ENCODE assay signal across 9 mouse cellular contexts in genomic region chr6:36808306-36809058, GRCm38 (mm10). TPM values are rescaled to one million over a fixed set of nuclear protein-coding genes. Genes with fewer than 3 reads are reported as not detected.
DNase-seq lines count a peak whose midpoint lies in the region; ATAC-seq and TF ChIP-seq lines count a peak whose summit lies in the region.
"Had no signal": no experiment of that assay in that cellular context is flagged by ENCODE, and none has a peak within 500 bp of the region (broad histone marks: within the 10 kb centered on the region; RNA-seq: fewer than 3 reads in every experiment).

No protein-coding gene starts in this region.

- no peak overlapping the region for H3K9ac ChIP-seq in heart, postnatal 0 days (replicated peaks; ENCODE audit: low read depth, low read length)
- peak overlapping the region; percentile 79 for H3K9ac ChIP-seq in hindbrain, embryonic 12.5 days
- H3K9ac ChIP-seq in midbrain, embryonic 15.5 days = peak overlapping the region; percentile 79

- WGBS in heart, postnatal 0 days = 76% methylated on average over 7 of the region's 7 CpGs
- WGBS in embryonic facial prominence, embryonic 10.5 days = 32% methylated on average over 7 of the region's 7 CpGs
- 20% methylated on average over 7 of the region's 7 CpGs for WGBS in hindbrain, embryonic 12.5 days
- 14% methylated on average over 7 of the region's 7 CpGs for WGBS in midbrain, embryonic 15.5 days

- no peak for TF ChIP-seq EP300 in heart, postnatal 0 days (IDR thresholded peaks at IDR 0.05; ENCODE audit: low read depth)

- H3K4me3 ChIP-seq in heart, postnatal 0 days (ENCODE audit: low read depth, low read length) = peak overlapping the region; percentile 62
- H3K4me3 ChIP-seq in embryonic facial prominence, embryonic 10.5 days = peak overlapping the region; percentile 77
- peak overlapping the region; percentile 54 for H3K4me3 ChIP-seq in hindbrain, embryonic 12.5 days
- H3K4me3 ChIP-seq in midbrain, embryonic 15.5 days = peak overlapping the region; percentile 86

- no peak overlapping the region for H3K27ac ChIP-seq in heart, postnatal 0 days (ENCODE audit: low read depth)
- peak overlapping the region; percentile 95 for H3K27ac ChIP-seq in embryonic facial prominence, embryonic 10.5 days (replicated peaks)
- peak overlapping the region; percentile 85; the same call in 1 of the 2 replicates for H3K27ac ChIP-seq in hindbrain, embryonic 12.5 days
- peak overlapping the region; percentile 91 for H3K27ac ChIP-seq in midbrain, embryonic 15.5 days

- peak overlapping the region; percentile 85 for H3K4me2 ChIP-seq in heart, postnatal 0 days (ENCODE audit: low read depth, low read length)
- H3K4me2 ChIP-seq in hindbrain, embryonic 12.5 days (replicated peaks) = peak overlapping the region; percentile 59
- H3K4me2 ChIP-seq in midbrain, embryonic 15.5 days = peak overlapping the region; percentile 68

- no peak for ATAC-seq in heart, postnatal 0 days (ENCODE audit: insufficient read depth, low read depth)
- ATAC-seq in hindbrain, embryonic 12.5 days (ENCODE audit: low FRiP score) = no peak
- ATAC-seq in midbrain, embryonic 15.5 days (replicated peaks) = no peak

- no peaks in the 10 kb centered on the region for H3K27me3 ChIP-seq in heart, postnatal 0 days (ENCODE audit: control insufficient read depth, insufficient read depth, low read length)
- no peaks in the 10 kb centered on the region for H3K27me3 ChIP-seq in embryonic facial prominence, embryonic 10.5 days (replicated peaks; ENCODE audit: low read depth, poor library complexity, severe bottlenecking)
- H3K27me3 ChIP-seq in hindbrain, embryonic 12.5 days = no peaks in the 10 kb centered on the region
- no peaks in the 10 kb centered on the region for H3K27me3 ChIP-seq in midbrain, embryonic 15.5 days (replicated peaks)

- no peak for TF ChIP-seq CTCF in heart, postnatal 0 days (IDR thresholded peaks at IDR 0.05; ENCODE audit: low read depth)

- H3K36me3 ChIP-seq in heart, postnatal 0 days (replicated peaks; ENCODE audit: control insufficient read depth, insufficient read depth, low read length) = no peaks in the 10 kb centered on the region
- H3K36me3 ChIP-seq in embryonic facial prominence, embryonic 10.5 days (replicated peaks) = peaks cover 35% of the 10 kb centered on the region
- H3K36me3 ChIP-seq in hindbrain, embryonic 12.5 days = no peaks in the 10 kb centered on the region
- H3K36me3 ChIP-seq in midbrain, embryonic 15.5 days (replicated peaks) = no peaks in the 10 kb centered on the region

- H3K9me3 ChIP-seq in heart, postnatal 0 days (replicated peaks; ENCODE audit: control insufficient read depth, low read length) = no peaks in the 10 kb centered on the region
- H3K9me3 ChIP-seq in embryonic facial prominence, embryonic 10.5 days = no peaks in the 10 kb centered on the region
- H3K9me3 ChIP-seq in hindbrain, embryonic 12.5 days (replicated peaks) = no peaks in the 10 kb centered on the region
- no peaks in the 10 kb centered on the region for H3K9me3 ChIP-seq in midbrain, embryonic 15.5 days

- H3K4me1 ChIP-seq in heart, postnatal 0 days (ENCODE audit: control insufficient read depth, insufficient read depth) = 0 out of 2 replicates have a peak, but pooled peaks cover 8% of the 10 kb centered on the region
- H3K4me1 ChIP-seq in embryonic facial prominence, embryonic 10.5 days = peaks cover 44% of the 10 kb centered on the region
- peaks cover 17% of the 10 kb centered on the region for H3K4me1 ChIP-seq in hindbrain, embryonic 12.5 days
- H3K4me1 ChIP-seq in midbrain, embryonic 15.5 days = peaks cover 28% of the 10 kb centered on the region

- DNase-seq in heart, postnatal 0 days (ENCODE audit: low spot score) = no peak
- no peak for DNase-seq in heart, adult 8-10 months (ENCODE audit: low spot score)
- DNase-seq in embryonic facial prominence, embryonic 10.5 days (ENCODE audit: low spot score) = peak; percentile 39
- no peak for DNase-seq in yolk sac, embryonic 10.5 days (ENCODE audit: low spot score)
- DNase-seq in T-cell, adult 2 months (ENCODE audit: low spot score) = no peak
- no peak for DNase-seq in adrenal gland, postnatal 25 days
- DNase-seq: gastrocnemius, postnatal 36 days had no signal

RNA-seq across cellular contexts. Expression of gene Ptn, which starts 1.5 kb away (rescaled TPM):
- 28.3 and 51.3 TPM in 2 replicates for total RNA-seq in heart, postnatal 0 days (2014; rRNA removed; ENCODE audit: low replicate concordance)
- polyA plus RNA-seq in heart, postnatal 0 days (2015; fragmentation: Nextera tagmentation; extraction: Ambion mirVana) = 141 and 169 TPM in 2 replicates
- 1 to 10 TPM; 1.2 to 2.0 (median 1.7) TPM for total RNA-seq in heart, adult 8-10 months (2022)
- polyA plus RNA-seq in embryonic facial prominence, embryonic 10.5 days (2016; fragmentation: Nextera tagmentation; extraction: Ambion mirVana) = 225 and 262 TPM in 2 replicates
- polyA plus RNA-seq in hindbrain, embryonic 12.5 days (2016; fragmentation: Nextera tagmentation; extraction: Ambion mirVana) = 500 and 546 TPM in 2 replicates
- polyA plus RNA-seq in midbrain, embryonic 15.5 days (2015; fragmentation: Nextera tagmentation; extraction: Ambion mirVana) = 580 and 678 TPM in 2 replicates
- total RNA-seq in adrenal gland, postnatal 25 days (2021) = 48.5 and 67.4 TPM in 2 replicates
